Mouse (Mus musculus): ENCODE data around the gene Magi3.

Magi3 gene

GRCm38 (mm10) chr3:104032747-104033146, 187.4 kb downstream of the Magi3 start:
- DNase-seq (ENCODE audit: low read depth, low spot score) = no peak

GRCm38 (mm10) chr3:104032086-104032485, 188.1 kb downstream of the Magi3 start:
- DNase-seq (ENCODE audit: low read depth, low spot score) = no peak

- no peak for DNase-seq (ENCODE audit: low read depth, low spot score)
These were observed 193.2 kb downstream of the Magi3 start for GRCm38 (mm10) chr3:104026938-104027337.

GRCm38 (mm10) chr3:104020101-104020500, 200.1 kb downstream of the Magi3 start:
- DNase-seq (ENCODE audit: low read depth, low spot score) = no peak

- peak; percentile 45 for DNase-seq (ENCODE audit: low read depth, low spot score)
These were observed 200.7 kb downstream of the Magi3 start for GRCm38 (mm10) chr3:104019453-104019852.

GRCm38 (mm10) chr3:104017931-104018330, 202.2 kb downstream of the Magi3 start:
- DNase-seq (ENCODE audit: low read depth, low spot score) = no peak

- DNase-seq (ENCODE audit: low read depth, low spot score) = no peak
These were observed 208.2 kb downstream of the Magi3 start for GRCm38 (mm10) chr3:104011972-104012371.

GRCm38 (mm10) chr3:104009924-104010662, 210.1 kb downstream of the Magi3 start:
- DNase-seq (ENCODE audit: low read depth, low spot score) = no peak

GRCm38 (mm10) chr3:104007479-104007878, 212.7 kb downstream of the Magi3 start:
- no peak for DNase-seq (ENCODE audit: low read depth, low spot score)

- no peak for DNase-seq (ENCODE audit: low read depth, low spot score)
These were observed 213.2 kb downstream of the Magi3 start for GRCm38 (mm10) chr3:104006896-104007466.

GRCm38 (mm10) chr3:103998724-103999123, 221.4 kb downstream of the Magi3 start:
- no peak for DNase-seq (ENCODE audit: low read depth, low spot score)

- peak; percentile 49 for DNase-seq (ENCODE audit: low read depth, low spot score)
These were observed 228.9 kb downstream of the Magi3 start for GRCm38 (mm10) chr3:103991271-103991670.

GRCm38 (mm10) chr3:103989352-103989751, 230.8 kb downstream of the Magi3 start:
- no peak for DNase-seq (ENCODE audit: low read depth, low spot score)

GRCm38 (mm10) chr3:103987831-103988432, 232.2 kb downstream of the Magi3 start:
- no peak for DNase-seq (ENCODE audit: low read depth, low spot score)

- no peak for DNase-seq (ENCODE audit: low read depth, low spot score)
These were observed 235.0 kb downstream of the Magi3 start for GRCm38 (mm10) chr3:103985194-103985593.

GRCm38 (mm10) chr3:103984556-103984955, 235.6 kb downstream of the Magi3 start:
- no peak for DNase-seq (ENCODE audit: low read depth, low spot score)

GRCm38 (mm10) chr3:103971157-103971556, 249.0 kb downstream of the Magi3 start:
- DNase-seq (ENCODE audit: low read depth, low spot score) = no peak

GRCm38 (mm10) chr3:103968701-103969100, 251.5 kb downstream of the Magi3 start:
- peak; percentile 60 for DNase-seq (ENCODE audit: low read depth, low spot score)

GRCm38 (mm10) chr3:103967861-103968691, 252.1 kb downstream of the Magi3 start, which contains the start of gene Phtf1:
Gene Phtf1 (plus strand): TSS chr3:103968110.
- peak; percentile 86 for DNase-seq (ENCODE audit: low read depth, low spot score)

GRCm38 (mm10) chr3:103967231-103967630, 252.9 kb downstream of the Magi3 start:
- no peak for DNase-seq (ENCODE audit: low read depth, low spot score)
